Mouse (Mus musculus): ENCODE measurements around the gene Fpr-rs7. TPM values are rescaled to one million over a fixed set of nuclear protein-coding genes. Genes with fewer than 3 reads are reported as not detected.

Gene Fpr-rs7
- not detected in 2 replicates for polyA plus RNA-seq (2015; fragmentation: Nextera tagmentation; extraction: Ambion mirVana)

- no peak within 1 kb of the TSS for H3K4me2 ChIP-seq
- no peaks in the 10 kb centered on the region for H3K27me3 ChIP-seq
- H3K9ac ChIP-seq, result no peak within 1 kb of the TSS
- no peaks in the 10 kb centered on the region for H3K36me3 ChIP-seq
- H3K9me3 ChIP-seq (replicated peaks), result peaks cover 3% of the 10 kb centered on the region; the same call in 1 of the 2 replicates
- no peak within 1 kb of the TSS for H3K27ac ChIP-seq
- no peak within 1 kb of the TSS for H3K4me3 ChIP-seq (replicated peaks)
- H3K4me1 ChIP-seq, result no peaks in the 10 kb centered on the region
- no peak for ATAC-seq (replicated peaks; ENCODE audit: low FRiP score)
Observed at GRCm38 (mm10) chr17:20114126-20114525, at the start of gene Fpr-rs7. Gene Fpr-rs7 (minus strand): TSS chr17:20114226.

GRCm38 (mm10) chr17:20074090-20074489 is 39.9 kb downstream of the Fpr-rs7 start:
- H3K36me3 ChIP-seq, result no peaks in the 10 kb centered on the region
- no peak overlapping the region for H3K9ac ChIP-seq
- ATAC-seq (replicated peaks; ENCODE audit: low FRiP score), result no peak
- peaks cover 5% of the 10 kb centered on the region; the same call in 1 of the 2 replicates for H3K9me3 ChIP-seq (replicated peaks)
- H3K4me1 ChIP-seq, result no peaks in the 10 kb centered on the region
- 83% methylated on average over 6 of the region's 6 CpGs for WGBS
- no peak overlapping the region for H3K4me2 ChIP-seq
- H3K4me3 ChIP-seq (replicated peaks), result no peak overlapping the region
- no peaks in the 10 kb centered on the region for H3K27me3 ChIP-seq
- no peak overlapping the region for H3K27ac ChIP-seq

GRCm38 (mm10) chr17:20071656-20072396 is 42.2 kb downstream of the Fpr-rs7 start:
- no peak overlapping the region for H3K4me2 ChIP-seq
- no peaks in the 10 kb centered on the region for H3K27me3 ChIP-seq
- H3K4me3 ChIP-seq (replicated peaks), result no peak overlapping the region
- no peak overlapping the region for H3K27ac ChIP-seq
- H3K9ac ChIP-seq, result no peak overlapping the region
- WGBS, result 91% methylated on average over 4 of the region's 4 CpGs
- H3K9me3 ChIP-seq (replicated peaks), result peaks cover 5% of the 10 kb centered on the region; the same call in 1 of the 2 replicates
- H3K36me3 ChIP-seq, result no peaks in the 10 kb centered on the region
- ATAC-seq (replicated peaks; ENCODE audit: low FRiP score), result no peak
- H3K4me1 ChIP-seq, result no peaks in the 10 kb centered on the region

Other genes with a start within 250 kb of the Fpr-rs7 start
- not detected in 2 replicates for gene Vmn2r104, start 65.9 kb downstream of the Fpr-rs7 start, polyA plus RNA-seq (2015; fragmentation: Nextera tagmentation; extraction: Ambion mirVana)
- not detected in 2 replicates for gene Fpr-rs6, start 68.9 kb upstream of the Fpr-rs7 start, polyA plus RNA-seq (2015; fragmentation: Nextera tagmentation; extraction: Ambion mirVana)
- not detected in 2 replicates for gene Vmn2r105, start 120.8 kb upstream of the Fpr-rs7 start, polyA plus RNA-seq (2015; fragmentation: Nextera tagmentation; extraction: Ambion mirVana)
- gene Vmn2r106, start 171.3 kb upstream of the Fpr-rs7 start, polyA plus RNA-seq (2015; fragmentation: Nextera tagmentation; extraction: Ambion mirVana), result not detected in 2 replicates
- not detected in 2 replicates for gene Vmn2r107, start 231.0 kb upstream of the Fpr-rs7 start, polyA plus RNA-seq (2015; fragmentation: Nextera tagmentation; extraction: Ambion mirVana)

All from kidney, embryonic 15.5 days (tissue).